Mouse (Mus musculus) effector memory CD4-positive, alpha-beta T cell, adult 5 months (primary cell): ENCODE data around the gene Tcf19. TPM values are rescaled to one million over a fixed set of nuclear protein-coding genes. Genes with fewer than 3 reads are reported as not detected.

ENCODE experiments used
- polyA plus RNA-seq: library from polyadenylated mRNA; unstranded; fragments of 100-300 nt; shearing (Covaris generic); gene quantifications from one replicate; pipeline ENCODE4 v1.2.1, GENCODE M21; 2017

Tcf19 gene
- 12.1 TPM for polyA plus RNA-seq

DNA sequence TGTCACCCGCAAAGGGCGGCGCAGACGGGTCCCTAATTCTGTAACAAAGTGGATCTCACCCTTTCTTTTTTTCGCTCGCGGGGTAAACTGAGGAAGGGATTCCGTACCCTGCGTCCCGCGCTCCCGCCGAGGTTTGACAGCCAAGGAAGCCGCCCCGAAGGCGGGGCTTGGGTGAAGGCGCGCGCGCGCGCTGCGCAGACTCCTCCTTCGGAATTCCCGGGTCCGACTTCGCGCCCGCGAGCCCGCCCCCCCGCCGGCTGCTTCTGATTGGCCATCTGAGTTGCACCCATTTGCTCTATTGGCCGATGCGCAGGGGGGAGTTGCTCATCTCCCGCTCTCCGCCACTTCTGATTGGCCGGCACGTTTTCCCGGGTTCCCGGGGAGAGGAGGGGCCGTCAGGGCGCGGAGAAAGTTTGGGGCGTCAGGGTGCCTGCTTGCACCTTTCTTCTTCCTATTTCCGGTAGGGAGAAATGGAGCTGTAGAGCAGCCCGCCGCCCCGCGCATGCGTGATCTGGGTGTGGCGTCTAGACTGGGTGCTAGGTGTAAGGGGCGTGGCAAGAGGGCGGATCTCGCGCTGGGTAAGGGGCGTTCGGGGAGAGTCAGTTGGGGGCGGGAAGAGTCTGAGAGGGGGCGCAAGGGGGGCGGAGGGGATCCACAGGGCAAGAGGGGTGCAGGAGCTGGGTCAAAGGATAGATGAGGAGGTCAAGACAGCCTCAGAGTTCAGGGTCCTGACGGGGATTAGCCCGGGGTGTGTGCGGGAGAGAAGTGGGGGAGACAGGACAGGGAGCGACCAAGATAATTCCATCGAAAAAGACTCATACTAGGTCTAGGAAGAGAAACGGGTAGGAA is at the start of gene Tcf19, which contains the start of gene Cchcr1:
TSS of gene Tcf19 (minus strand) at position 173 of the 849 bp plus-strand sequence.
TSS of gene Cchcr1 (plus strand) at position 449 of the 849 bp plus-strand sequence.

GRCm38 (mm10) chr17:35551881-35552414 is 35.3 kb upstream of the Tcf19 start, which contains the start of gene Cdsn:
Cdsn (plus strand) TSS chr17:35552128.

GRCm38 (mm10) chr17:35532901-35533300 is 16.3 kb upstream of the Tcf19 start, which contains the start of gene Psors1c2:
Psors1c2 (plus strand) TSS chr17:35533201.

GRCm38 (mm10) chr17:35505776-35506175 is 10.8 kb downstream of the Tcf19 start, which contains the start of gene Pou5f1:
Pou5f1 (plus strand) TSS chr17:35506018.

GRCm38 (mm10) chr17:35469842-35470751 is 46.5 kb downstream of the Tcf19 start, which contains the start of gene H2-Q10:
H2-Q10 (plus strand) TSS chr17:35470089.

Other genes starting within 250 kb of the Tcf19 start
- 0.26 TPM for gene H2-Q1, start 196.4 kb downstream of the Tcf19 start, polyA plus RNA-seq
- 47.9 TPM for gene H2-Q2, start 174.6 kb downstream of the Tcf19 start, polyA plus RNA-seq
- gene H2-Q4, start 137.2 kb downstream of the Tcf19 start, polyA plus RNA-seq, result 69.3 TPM
- 1,046 TPM for gene H2-Q6, start 92.0 kb downstream of the Tcf19 start, polyA plus RNA-seq
- gene H2-Q7, start 77.7 kb downstream of the Tcf19 start, polyA plus RNA-seq, result 2,635 TPM
- 121 TPM for gene H2-Q10, start 46.7 kb downstream of the Tcf19 start, polyA plus RNA-seq
- not detected for gene Pou5f1, start 10.8 kb downstream of the Tcf19 start, polyA plus RNA-seq
- 15.1 TPM for gene Cchcr1, start 276 bp upstream of the Tcf19 start, polyA plus RNA-seq
- gene Psors1c2, start 16.4 kb upstream of the Tcf19 start, polyA plus RNA-seq, result not detected
- not detected for gene Cdsn, start 35.3 kb upstream of the Tcf19 start, polyA plus RNA-seq
- gene 2300002M23Rik, start 50.6 kb upstream of the Tcf19 start, polyA plus RNA-seq, result not detected
- not detected for gene Sfta2, start 84.7 kb upstream of the Tcf19 start, polyA plus RNA-seq
- not detected for gene Gm9573, start 109.8 kb upstream of the Tcf19 start, polyA plus RNA-seq
- gene Mucl3, start 126.9 kb upstream of the Tcf19 start, polyA plus RNA-seq, result not detected
- gene Vars2, start 150.8 kb upstream of the Tcf19 start, polyA plus RNA-seq, result 17.0 TPM
- gene Gtf2h4, start 156.9 kb upstream of the Tcf19 start, polyA plus RNA-seq, result 14.7 TPM
- gene Ddr1, start 187.8 kb upstream of the Tcf19 start, polyA plus RNA-seq, result 11.5 TPM